In genomic region chr4:45241330-45241729, GRCm38 (mm10) we compare ENCODE assay signal across 16 mouse cellular contexts. TPM values are rescaled to one million over a fixed set of nuclear protein-coding genes. Genes with fewer than 3 reads are reported as not detected.
"Had no signal": no experiment of that assay in that cellular context is flagged by ENCODE, and none has a peak within 500 bp of the region (broad histone marks: within the 10 kb centered on the region; RNA-seq: fewer than 3 reads in every experiment).

No protein-coding gene starts in this region.

- ATAC-seq: midbrain, embryonic 13.5 days; midbrain, embryonic 15.5 days had no signal

- H3K4me2 ChIP-seq: lung, embryonic 15.5 days; midbrain, embryonic 11.5 days; midbrain, embryonic 13.5 days; midbrain, embryonic 15.5 days; neural tube, embryonic 12.5 days; stomach, embryonic 15.5 days had no signal

- H3K36me3 ChIP-seq: lung, embryonic 15.5 days; midbrain, embryonic 13.5 days; midbrain, embryonic 15.5 days; neural tube, embryonic 12.5 days; stomach, embryonic 15.5 days had no signal

- H3K9ac ChIP-seq: lung, embryonic 15.5 days; midbrain, embryonic 13.5 days; midbrain, embryonic 15.5 days; neural tube, embryonic 12.5 days; stomach, embryonic 15.5 days had no signal

- H3K4me1 ChIP-seq: midbrain, embryonic 13.5 days; midbrain, embryonic 15.5 days; neural tube, embryonic 12.5 days; stomach, embryonic 15.5 days had no signal

- H3K27me3 ChIP-seq: lung, embryonic 15.5 days; midbrain, embryonic 13.5 days; midbrain, embryonic 15.5 days; neural tube, embryonic 12.5 days; stomach, embryonic 15.5 days had no signal

- DNase-seq: lung, adult 2 months; lung, postnatal 14 days; lung, postnatal 36 days; right cerebral cortex, postnatal 14 days; thymus, adult 2 months; thymus, postnatal 14 days; thymus, postnatal 36 days had no signal

- H3K9me3 ChIP-seq: lung, embryonic 15.5 days; megakaryocyte, embryonic 14.5 days; midbrain, embryonic 13.5 days; midbrain, embryonic 15.5 days; neural tube, embryonic 12.5 days; stomach, embryonic 15.5 days had no signal

- H3K27ac ChIP-seq: lung, embryonic 15.5 days; macrophage; midbrain, embryonic 13.5 days; midbrain, embryonic 15.5 days; neural tube, embryonic 12.5 days; stomach, embryonic 15.5 days; stomach, postnatal 0 days had no signal

- H3K4me3 ChIP-seq: lung, embryonic 15.5 days; megakaryocyte, embryonic 14.5 days; midbrain, embryonic 13.5 days; midbrain, embryonic 15.5 days; neural tube, embryonic 12.5 days; stomach, embryonic 15.5 days had no signal

RNA-seq across cellular contexts. Expression of gene Frmpd1, which starts 56.7 kb away (rescaled TPM):
- polyA plus RNA-seq: macrophage had no signal
